Mouse (Mus musculus) embryonic fibroblast, embryonic 13.5 days (primary cell): Measurements from ENCODE around the gene Rplp2.

ENCODE experiments used
- CTCF ChIP-seq: IDR thresholded peaks from 2 replicates; pipeline ENCODE4 v1.5.1; 2011; ENCODE audit warnings: mild to moderate bottlenecking, control low read depth, low read length, moderate library complexity, borderline replicate concordance; ENCODE audit not compliant: insufficient read depth
- POLR2A ChIP-seq: IDR thresholded peaks from 2 replicates; pipeline ENCODE4 v1.6.1; 2011; ENCODE audit warnings: low read depth, mild to moderate bottlenecking, control low read depth, low read length, moderate library complexity

- no peak for TF ChIP-seq CTCF
- TF ChIP-seq POLR2A = no peak
Observed at GRCm38 (mm10) chr7:141485186-141485585, 38.0 kb downstream of the Rplp2 start.
